Mouse (Mus musculus): ENCODE measurements around the gene Gm45521.

DNA sequence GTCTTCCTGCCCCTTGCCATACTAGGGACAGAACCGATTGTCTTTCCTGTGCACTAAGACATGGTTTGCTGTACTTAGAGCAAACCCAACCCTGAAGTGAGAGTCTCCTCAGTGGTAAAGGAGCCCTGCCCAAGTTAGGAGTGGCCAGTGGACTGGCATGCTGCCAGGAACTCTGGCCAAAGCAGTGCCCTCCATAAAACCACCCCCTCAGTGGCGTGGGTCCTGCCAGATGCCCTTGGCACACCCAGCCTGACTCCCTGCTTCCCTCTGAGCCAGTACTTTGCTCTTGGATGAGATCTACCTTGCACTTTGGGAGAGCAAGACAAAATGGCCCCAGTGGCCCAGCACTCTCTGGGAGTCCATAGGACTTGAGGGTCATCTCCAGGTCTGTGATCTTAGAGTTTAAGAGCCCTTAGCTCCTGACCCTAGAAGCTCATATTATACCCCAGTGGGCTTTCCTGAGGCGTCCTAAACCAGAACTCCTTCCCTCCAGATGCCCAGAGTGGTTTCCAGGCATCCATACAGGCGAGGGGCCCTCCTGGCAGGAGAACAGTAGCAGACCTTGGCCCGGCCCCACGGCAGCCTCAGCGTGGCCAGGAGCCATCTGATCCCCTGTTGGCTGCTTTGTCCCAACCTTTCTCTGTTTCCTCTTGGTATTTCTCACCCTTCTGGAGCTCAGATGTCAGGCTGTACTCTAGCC is 13.8 kb upstream of the Gm45521 start:
- TF ChIP-seq CTCF (IDR thresholded peaks at IDR 0.05; ENCODE audit: low read depth): no peak
- TF ChIP-seq EP300 (IDR thresholded peaks at IDR 0.05; ENCODE audit: low read depth): no peak
